Mouse (Mus musculus): ENCODE measurements around the gene Mcidas. TPM values are rescaled to one million over a fixed set of nuclear protein-coding genes. Genes with fewer than 3 reads are reported as not detected.

Gene Mcidas
- polyA plus RNA-seq, 1 experiment from 2014 or later: not detected

- Histone ChIP-seq H3K27me3 (ENCODE audit: control insufficient read depth, insufficient read depth, low read length) (no peaks in the 10 kb centered on the region), H3K9ac (ENCODE audit: low read length) (no peak overlapping the region), H3K4me3 (ENCODE audit: control insufficient read depth in 1 of 2, insufficient read depth in 1 of 2, low read depth in 1 of 2, low read length in 2 of 2) (no peak overlapping the region), H3K9me3 (ENCODE audit: control insufficient read depth, low read length) (no peaks in the 10 kb centered on the region), H3K4me2 (ENCODE audit: low read length) (no peak overlapping the region), H3K27ac (replicated peaks in 1 of 2; ENCODE audit: control insufficient read depth in 1 of 2, insufficient read depth in 1 of 2, low read depth in 2 of 2, low read length in 2 of 2) (no peak overlapping the region), H3K36me3 (ENCODE audit: control insufficient read depth, insufficient read depth, low read length) (peaks cover 8% of the 10 kb centered on the region), H3K4me1 (ENCODE audit: control insufficient read depth in 2 of 2, insufficient read depth in 2 of 2, low read length in 2 of 2) (peaks cover 2 to 11% of the 10 kb centered on the region in 2 experiments; a peak in 3 of 4 replicates)
- ATAC-seq (ENCODE audit: insufficient number of reproducible peaks, insufficient read depth, low FRiP score, low read depth): no peak
- 66% methylated on average over 3 of the region's 3 CpGs for WGBS
Measured at GRCm38 (mm10) chr13:113047647-113048046, 54.0 kb downstream of the Mcidas start.

MicroRNAs encoded within 50 kb of the gene (microRNA counts, 519-probe panel; counts per million panel counts)
- 322 counts per million, percentile 70 among the panel's probes with 10 or more counts for microRNA mmu-miR-449a
- 322 counts per million, percentile 70 among the panel's probes with 10 or more counts for microRNA mmu-miR-449b
- 322 counts per million, percentile 70 among the panel's probes with 10 or more counts for microRNA mmu-miR-449c

Small RNA genes lying within 50 kb of the gene (microRNA-seq; reads per million reads assigned to microRNA genes)
- 19.0 reads per million, percentile 30 among the genes with 10 or more reads in this experiment for gene Mir449a
- gene Mir449b: not detected
- not detected for gene Mir449c

Other genes starting within 250 kb of the Mcidas start
- gene Plpp1, start 193.1 kb upstream of the Mcidas start, polyA plus RNA-seq (2014; fragmentation: Nextera tagmentation; extraction: Ambion mirVana): 45.2 and 56.6 TPM in 2 replicates
- 46.2 and 48.6 TPM in 2 replicates for gene Mtrex, start 66.4 kb upstream of the Mcidas start, polyA plus RNA-seq (2014; fragmentation: Nextera tagmentation; extraction: Ambion mirVana)
- 11.8 and 16.7 TPM in 2 replicates for gene Dhx29, start 66.4 kb upstream of the Mcidas start, polyA plus RNA-seq (2014; fragmentation: Nextera tagmentation; extraction: Ambion mirVana)
- gene Ccno, start 6.0 kb upstream of the Mcidas start, polyA plus RNA-seq (2014; fragmentation: Nextera tagmentation; extraction: Ambion mirVana): 0.11 and 0.63 TPM in 2 replicates
- gene Cdc20b, start 41.3 kb downstream of the Mcidas start, polyA plus RNA-seq (2014; fragmentation: Nextera tagmentation; extraction: Ambion mirVana): 0.12 TPM in 1 of 2 replicates, not detected in the other
- gene Gpx8, start 52.6 kb downstream of the Mcidas start, polyA plus RNA-seq (2014; fragmentation: Nextera tagmentation; extraction: Ambion mirVana): 126 and 147 TPM in 2 replicates
- not detected in 2 replicates for gene Gzma, start 107.1 kb downstream of the Mcidas start, polyA plus RNA-seq (2014; fragmentation: Nextera tagmentation; extraction: Ambion mirVana)
- 0.82 and 1.1 TPM in 2 replicates for gene Esm1, start 215.8 kb downstream of the Mcidas start, polyA plus RNA-seq (2014; fragmentation: Nextera tagmentation; extraction: Ambion mirVana)
- not detected in 2 replicates for gene Gzmk, start 232.1 kb downstream of the Mcidas start, polyA plus RNA-seq (2014; fragmentation: Nextera tagmentation; extraction: Ambion mirVana)

Measured in heart, embryonic 14.5 days (tissue).